Mouse (Mus musculus) right cerebral cortex, postnatal 14 days (tissue): Measurements from ENCODE around the gene Irf2bpl.
A peak's percentile ranks its signal among the peaks of the same experiment; 100 is the strongest.

Experiments
- DNase-seq: peaks from one replicate; pipeline ENCODE4 v3.0.0; 2022

The Irf2bpl gene

DNA sequence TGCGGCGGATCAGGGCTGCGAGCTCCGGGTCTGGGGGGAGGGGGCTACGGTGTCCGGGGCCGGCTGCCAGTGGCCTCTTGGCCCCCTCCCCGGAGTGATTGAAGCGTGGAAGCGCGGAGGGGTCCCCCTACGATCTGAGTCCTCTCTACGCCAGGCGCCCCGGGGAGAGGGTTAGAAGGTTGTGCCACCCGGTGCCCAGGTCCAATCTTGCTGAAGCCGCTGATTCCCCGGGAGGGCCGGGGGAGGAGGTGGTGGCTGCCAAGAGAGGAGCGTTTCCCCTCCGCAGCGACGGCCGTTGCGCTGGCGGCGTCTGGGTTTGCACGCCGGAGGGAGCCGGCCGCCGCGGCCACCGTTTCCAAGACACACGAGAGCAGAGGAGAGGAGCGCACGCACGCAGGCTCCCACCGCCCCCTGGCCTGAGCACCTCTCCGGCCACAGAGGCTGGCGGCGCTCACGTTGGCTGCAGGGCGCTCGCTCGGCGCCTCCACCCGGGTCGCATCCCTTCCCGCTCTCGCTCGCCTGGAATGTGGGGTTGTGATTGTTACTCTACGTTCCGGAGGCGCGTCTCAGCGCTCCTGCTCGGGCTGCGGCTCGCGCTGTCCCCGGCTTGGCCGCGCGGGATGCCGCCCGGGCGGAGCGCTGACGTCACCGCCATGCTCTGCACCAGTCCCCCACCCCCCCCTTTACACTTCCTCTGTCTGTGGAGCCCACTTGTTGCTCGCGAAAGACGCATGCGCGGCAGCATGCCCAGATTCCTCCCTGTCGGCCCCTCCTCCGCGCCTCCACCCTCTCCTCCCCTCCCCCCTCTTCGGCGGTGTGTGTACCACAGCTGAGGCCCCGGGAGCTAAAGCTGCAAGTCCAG, at the start of gene Irf2bpl:
TSS of gene Irf2bpl (minus strand) at position 602 of the 862 bp plus-strand sequence.
- DNase-seq, result peak; percentile 100

DNA sequence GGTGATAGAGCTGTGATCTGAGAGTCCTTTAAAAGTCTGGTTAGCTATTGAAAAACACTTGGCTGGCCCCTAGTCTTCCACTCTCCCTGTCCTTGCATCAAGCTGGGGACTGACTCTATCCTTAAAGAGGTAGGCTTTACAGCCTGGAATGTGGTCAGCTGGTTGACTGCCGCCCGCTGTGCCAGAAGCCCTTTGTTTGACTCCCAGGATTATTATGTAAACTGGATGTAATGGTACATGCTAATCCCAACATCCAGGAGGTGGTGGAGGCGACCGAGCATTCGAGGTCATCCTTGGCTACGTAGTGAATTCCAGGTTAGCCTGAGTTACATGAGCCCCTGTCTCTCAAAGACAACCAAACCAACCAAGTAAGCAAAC, 48.0 kb upstream of the Irf2bpl start:
- DNase-seq, result no peak

DNA sequence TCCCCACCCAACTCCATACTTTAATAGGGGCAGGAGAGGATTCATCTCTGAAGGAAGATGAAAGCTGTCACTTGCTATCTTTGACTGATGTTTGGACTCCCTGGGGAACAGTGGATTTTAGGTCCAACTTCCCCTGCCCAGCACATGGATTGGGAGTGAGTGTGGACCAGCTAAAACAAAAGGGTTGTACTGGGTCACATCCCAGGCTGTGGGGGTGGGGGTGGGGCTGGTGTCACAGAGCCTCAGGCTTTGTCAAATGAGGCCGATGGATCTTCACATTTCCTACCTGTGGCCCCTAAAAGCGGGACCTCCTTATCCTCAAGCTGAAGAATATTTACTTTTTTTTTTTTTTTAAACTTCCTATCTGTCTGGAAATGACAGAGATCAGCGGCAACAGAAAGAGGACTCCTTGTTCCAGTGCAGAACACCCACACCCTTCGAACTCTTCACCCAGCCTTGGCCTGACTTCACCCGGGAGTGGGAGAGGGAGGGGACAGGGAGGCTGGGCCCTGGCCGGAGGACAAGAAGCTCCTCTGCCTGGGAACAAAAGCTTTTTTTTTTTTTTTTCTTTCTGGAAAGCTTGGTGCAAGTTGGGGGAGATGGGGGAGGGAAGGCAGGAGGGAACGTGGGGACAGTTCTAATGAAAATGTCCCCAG, 47.4 kb upstream of the Irf2bpl start:
- DNase-seq, result no peak

DNA sequence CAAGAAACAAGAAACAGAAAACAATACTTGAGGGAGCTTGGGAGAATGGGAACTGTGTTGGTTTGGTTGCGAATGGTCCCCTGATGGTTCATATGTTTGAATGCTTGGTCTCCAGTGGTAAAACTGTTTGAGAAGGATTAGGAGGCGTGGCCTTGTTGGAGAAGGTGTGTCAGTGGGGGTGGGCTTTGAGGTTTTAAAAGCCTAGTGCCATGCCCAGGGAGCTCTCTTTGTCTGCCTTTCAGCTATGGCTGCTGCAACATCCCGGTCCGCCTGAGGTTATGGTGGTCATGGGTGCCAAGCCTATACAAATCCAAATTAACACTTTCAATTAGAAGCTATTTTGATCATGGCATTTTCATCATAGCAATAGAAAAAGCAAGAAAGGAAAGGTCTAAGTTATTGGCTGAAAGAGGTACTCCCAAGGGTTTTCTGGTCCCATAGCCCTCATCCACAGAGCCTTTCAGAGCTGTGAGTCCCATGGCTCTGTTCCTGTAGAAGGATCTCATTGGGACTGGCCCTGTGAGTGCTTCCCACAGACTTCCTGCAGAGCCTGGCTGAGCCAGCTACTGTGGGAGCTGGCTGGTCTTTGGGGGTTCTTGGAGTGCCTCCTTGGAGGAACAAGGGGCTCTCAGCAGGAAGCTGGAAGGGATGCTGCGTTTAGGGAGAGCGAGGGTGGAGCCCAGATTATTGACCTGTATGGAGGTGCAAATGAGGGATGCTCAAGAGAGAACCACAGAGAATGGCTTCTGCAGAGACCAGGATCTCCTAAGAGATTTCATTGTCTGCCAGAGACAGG, 46.5 kb upstream of the Irf2bpl start:
- no peak for DNase-seq

DNA sequence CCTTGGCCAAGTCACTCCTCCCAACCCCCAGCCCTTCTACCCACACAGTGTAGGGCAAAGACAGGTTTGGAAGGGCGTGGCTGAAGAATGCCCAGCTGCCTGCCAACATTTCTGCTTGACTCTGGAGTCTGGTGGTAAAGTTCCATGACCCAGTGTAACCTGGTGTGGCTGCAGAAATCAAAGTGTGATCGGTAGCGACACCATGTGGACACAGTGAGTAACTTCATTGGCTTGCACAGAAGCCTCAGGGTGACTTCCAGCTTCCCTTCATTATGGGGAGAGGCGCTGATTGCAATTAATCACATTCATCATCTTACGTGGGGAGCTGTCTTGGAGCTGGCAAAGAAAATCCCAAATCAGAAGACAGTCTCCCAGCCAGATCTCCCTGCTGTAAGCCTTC, 39.2 kb upstream of the Irf2bpl start:
- peak; percentile 62 for DNase-seq

DNA sequence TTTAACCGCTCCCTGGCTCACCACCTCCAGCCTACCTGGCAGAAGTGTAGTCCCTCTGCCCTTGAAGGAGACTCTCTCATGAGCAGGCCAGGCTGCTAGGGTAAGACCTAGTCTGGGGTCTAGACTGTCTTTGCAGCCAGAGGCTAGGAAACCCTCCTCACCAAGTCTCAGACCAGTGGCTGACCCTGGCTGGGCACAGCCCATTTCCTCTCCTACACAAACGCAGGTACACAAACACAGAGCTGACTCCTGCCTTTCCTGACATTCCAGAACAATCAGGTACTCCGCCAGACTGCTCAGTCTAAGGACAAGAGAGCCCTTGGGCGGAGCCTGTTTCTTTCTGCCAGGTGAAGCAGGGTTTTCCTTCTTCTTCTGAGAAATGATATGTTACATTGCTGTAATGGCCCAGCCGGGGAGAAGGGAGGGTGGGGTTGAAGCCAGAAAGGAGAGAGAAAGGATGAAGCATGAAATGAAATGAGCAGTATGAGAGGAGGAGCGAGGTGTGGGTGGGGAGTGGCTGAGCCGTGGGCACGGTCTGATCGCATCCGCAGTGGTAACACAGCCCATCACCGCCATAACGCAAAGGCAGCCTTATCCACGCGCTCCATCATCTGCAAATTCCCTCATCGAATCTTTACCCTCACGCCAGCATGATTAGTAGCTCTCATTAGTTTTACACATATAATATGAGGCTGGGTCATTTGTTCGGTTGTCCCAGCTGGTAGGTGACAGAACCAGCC, 34.6 kb upstream of the Irf2bpl start:
- no peak for DNase-seq

DNA sequence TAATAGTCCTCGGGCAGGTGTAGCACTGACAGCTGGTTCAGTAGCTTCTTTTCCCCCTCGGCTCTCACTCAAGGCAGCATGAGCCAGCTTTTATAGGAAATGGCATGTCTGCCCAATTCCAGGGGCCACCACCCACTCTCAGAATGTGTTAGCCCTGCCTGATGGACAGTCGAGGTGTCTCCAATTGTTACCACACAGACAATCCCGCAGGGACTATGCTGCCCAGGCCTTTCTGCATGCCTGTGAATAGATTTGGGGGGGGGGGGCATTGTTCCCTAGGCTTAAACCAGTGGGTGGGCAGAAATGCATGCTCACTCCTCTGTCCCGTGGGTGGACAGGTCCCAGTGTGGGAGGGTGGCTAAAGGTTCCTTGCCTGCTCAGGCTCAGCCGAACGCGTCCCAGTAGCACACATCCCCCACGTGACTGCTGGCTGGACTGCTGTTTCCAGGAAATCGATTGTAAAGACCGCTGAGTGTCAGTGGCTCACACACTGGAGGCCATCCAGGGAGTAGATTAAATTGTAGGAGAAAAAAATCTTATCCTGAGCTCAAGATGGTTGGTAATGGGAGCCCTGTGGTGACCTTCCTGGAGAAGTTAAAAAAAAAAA, 33.9 kb upstream of the Irf2bpl start:
- DNase-seq, result no peak

DNA sequence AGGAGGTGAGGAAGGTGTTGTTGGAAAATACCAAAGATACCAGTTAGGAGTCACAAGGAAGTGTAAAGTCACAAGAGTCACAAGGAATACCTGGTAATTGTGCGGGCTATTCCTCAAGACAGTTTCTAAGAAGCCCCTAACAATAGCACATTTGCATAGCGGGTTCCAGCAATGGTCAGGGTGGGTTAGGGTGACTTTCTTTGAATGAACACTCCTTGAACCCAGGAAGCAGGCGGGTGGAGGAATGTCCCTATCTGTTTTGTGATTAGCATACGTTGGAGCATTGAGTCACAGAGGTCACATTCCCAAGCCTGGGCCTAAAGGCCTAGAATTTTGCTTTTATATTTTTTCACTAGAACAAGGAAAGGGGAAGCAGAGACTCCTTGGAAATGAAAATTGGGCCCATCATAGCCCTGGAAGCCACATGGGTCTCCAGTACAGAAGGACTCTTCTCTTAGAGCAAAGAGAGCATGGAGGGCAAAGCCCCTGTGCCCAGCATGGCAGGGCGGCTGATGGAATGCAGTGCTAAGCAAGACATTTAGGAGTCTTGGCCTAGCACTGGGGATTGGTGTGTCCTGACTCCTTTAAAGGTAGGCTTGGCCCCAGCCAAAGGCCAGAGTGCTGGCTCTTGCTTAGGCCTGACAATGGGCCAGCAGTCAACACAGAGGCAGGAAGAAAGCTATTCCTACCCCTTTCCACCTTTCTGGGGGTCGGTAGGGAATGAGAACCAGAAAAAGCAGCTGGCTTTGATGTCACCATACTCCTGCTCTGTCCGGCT, 32.4 kb upstream of the Irf2bpl start:
- DNase-seq, result no peak

DNA sequence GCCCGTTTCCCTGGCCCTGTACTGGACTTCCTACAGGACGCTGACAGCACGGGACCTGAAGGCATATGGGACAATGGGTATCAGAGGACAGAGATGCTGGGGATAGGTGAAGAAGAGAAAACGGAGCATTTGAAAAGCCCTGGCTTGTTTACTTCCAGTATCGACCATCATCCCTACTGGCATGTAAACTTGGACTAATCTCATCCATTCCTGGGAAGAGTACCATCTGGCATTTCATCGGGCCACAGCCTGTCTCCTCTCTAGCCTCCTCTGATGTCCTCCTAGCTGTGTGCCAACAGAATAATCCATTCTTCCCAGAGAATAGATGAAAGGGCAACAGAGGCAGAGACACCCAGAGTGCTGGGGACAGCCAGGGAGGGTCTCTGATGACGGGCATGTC, 31.0 kb upstream of the Irf2bpl start:
- DNase-seq, result no peak

DNA sequence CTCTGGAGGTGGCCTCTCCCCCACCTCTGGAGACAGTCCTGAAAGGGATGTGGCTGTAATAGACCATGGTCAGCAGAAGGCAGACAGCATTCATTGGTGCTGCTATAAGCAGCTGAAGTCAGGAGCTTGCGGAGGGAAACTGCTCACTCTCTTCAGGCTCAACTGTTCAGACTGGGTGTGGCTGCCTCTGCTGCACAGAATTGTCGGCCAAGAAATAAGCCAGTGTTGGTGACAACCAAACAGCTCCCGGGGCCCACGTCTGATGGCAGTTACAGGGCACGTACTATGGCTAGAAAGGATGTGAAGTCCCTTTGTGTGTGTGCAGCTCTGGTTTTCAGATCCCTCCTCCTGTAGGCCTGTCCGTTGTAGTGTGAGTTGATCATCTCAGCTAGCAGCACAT, 30.2 kb upstream of the Irf2bpl start:
- DNase-seq, result no peak

DNA sequence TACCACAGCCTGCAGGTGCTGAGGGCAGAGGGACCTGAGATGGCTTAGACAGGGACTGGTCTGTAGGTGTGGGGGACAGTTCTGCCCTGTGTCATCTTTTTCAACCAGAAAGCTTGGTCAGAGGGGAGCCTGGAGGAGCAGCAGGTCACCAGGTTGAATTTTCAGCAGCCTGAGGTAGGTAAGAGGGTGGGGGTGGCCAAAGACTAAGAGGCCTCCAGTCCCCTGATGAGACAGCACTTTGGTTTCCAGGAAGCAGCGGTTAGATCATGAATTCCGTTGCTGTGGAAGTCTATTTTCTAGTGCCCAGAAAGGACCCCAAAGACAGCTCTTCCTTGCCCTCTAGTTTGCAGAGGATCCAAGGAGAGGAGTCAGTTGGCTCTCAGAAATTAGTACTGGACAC, 29.8 kb upstream of the Irf2bpl start:
- no peak for DNase-seq

DNA sequence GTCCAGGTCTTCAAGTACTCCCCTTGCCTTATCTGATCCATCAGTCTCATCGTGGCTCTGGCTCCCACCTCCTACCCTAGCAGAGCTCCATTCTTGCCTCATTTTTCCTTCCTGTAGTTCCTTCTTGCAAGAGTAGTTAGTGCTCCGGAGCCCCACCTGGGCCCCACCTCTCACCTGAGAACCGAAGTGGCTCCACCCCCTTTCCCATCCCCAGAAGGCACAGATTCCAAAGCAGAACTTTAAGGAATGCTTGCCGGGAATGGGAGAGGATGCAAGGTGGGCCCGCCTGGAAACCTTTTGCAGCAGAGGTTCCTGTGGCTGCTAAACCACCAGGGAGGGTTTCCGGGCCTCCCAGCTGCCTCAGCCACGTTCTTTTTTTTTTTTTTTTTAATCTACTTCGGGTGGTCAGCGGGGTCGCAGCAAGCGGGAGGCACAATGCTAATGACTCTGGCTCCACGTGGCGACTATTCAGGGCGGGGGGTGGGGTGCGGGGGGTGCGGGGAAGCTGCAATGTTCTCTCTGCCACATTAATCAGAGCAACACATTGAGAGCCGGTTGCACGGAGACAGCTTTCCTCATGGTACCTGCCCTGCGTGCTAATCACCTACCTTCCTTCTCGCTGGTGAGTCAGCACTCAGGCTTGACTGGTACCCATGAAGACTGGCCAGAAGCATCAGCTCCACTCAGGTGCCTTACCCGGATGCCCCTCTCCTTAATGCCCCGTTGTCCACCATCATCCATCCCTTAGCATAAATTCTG, 27.9 kb upstream of the Irf2bpl start:
- DNase-seq, result no peak

DNA sequence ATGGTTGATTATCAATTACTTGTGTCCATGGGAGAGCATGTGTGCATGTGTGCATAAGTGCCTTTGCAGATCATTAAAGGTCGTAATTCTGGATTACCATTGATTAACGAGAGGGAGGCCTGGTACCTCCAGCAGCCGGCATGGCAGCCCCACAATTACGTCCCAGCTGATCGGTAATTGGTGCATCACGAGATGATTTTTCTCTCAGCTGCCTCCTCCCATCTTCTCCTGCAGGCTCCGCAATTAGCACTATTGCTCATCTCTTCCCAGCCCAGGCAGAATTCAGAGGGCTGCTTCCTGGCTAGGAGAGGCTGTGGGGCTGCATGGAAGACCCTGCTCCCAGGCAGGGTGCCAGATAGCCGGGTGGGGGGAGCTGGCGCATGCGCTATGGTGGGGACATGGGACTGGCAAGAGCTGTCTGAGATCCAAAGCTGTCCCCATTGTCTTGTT, 26.9 kb upstream of the Irf2bpl start:
- peak; percentile 72 for DNase-seq

DNA sequence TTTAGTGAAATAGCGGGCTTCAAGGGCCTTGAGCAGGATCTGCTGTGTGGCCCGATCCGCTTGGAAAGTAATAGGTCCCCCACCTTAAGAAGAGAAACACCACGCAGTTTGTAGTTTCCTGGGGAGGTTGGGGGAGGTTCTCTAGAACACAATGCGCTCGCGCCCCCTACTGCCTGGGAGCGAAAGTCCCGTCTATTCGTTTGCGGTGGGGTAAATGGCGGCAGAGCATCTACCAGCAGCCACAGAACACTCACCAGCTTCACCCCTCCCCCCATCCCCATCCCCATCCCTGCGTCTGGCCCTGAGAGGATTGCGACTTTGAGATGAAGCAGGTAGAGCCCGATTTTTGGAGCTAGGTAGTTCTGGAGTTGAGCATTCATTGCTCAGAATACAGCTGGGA, 21.8 kb upstream of the Irf2bpl start:
- peak; percentile 84 for DNase-seq

DNA sequence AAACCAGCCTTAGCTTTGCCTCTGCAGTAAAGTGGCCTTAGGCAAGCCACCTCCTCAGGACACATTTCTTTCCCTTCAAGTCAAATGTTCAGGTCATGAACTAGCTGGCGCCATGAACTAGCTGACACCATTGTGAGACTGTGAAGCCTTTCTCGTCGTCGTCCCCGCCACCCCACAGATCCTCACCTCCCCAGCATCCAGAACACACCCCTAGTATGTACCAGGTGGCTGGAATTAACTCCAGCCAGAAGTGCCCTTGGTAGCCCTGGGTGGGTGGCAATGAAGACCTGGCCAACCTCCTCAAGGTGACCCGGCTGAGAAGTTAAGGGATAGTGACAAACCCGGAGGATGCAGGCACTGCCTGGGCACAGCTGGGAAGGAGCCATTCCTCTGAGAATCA, 21.3 kb upstream of the Irf2bpl start:
- no peak for DNase-seq

DNA sequence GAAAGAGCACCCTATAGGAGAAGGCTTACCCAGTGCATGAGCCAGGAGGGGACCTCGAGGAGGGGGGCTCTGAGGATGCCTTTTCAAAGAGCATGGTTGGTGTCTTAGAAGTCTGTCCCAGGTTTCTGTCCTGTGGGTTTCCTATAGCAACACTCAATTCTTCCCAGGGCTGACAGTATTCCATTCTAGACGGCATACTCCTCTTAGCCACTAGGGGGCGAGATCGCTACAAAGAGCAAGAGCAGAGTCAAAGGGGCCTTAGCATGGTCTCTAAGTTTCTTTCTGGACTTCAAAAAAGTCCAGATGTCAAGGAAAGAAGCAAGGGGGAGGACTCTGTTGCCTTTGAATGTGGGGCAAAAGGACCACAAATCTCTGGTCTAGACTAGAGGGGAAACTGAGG, 20.6 kb upstream of the Irf2bpl start:
- DNase-seq, result no peak

DNA sequence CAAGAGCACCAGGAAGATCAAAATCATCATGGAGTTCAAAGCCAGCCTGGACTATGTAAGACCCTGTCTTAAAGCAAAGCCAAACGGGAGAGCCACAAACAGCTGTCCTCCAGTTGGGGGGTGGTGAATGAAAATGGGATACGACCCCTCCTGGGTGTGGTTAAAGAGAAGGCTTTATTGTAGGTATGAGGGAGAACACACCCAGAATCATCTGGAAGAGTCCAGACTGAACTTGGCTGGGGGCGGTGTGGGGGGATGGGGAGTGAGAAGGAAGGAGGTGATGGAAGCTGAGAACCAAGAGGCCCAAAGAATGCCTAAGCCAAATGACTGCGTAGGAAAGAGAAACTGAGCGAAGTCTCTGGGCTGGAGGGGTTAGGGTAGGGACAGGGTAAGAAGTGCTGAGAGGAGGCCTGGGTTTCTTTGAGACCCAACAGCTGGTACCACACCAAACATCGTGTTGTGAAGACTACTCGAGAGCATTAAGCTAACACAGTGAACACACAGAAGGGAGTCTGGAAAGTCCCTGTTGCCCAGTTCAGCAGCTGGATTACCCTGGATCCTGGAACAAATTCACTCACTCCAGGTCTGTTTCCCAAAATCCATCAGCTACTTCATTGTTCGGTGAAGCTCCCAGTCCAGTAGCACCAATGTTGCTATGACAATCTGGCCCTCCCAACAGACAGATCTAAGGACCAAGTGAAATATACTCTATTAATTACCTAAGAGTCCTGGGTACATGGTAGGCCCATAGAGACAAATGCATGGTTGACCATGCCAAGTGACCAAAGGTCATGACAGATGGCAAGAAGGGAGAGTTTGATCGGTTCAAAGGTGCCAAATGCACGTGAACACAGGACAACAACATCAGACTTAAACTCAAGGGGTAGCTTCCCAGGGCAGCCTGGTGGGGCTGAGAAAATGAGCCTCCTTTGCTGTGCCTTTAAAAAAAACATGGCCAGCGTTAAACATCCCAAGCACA, 19.5 kb upstream of the Irf2bpl start:
- DNase-seq, result no peak

DNA sequence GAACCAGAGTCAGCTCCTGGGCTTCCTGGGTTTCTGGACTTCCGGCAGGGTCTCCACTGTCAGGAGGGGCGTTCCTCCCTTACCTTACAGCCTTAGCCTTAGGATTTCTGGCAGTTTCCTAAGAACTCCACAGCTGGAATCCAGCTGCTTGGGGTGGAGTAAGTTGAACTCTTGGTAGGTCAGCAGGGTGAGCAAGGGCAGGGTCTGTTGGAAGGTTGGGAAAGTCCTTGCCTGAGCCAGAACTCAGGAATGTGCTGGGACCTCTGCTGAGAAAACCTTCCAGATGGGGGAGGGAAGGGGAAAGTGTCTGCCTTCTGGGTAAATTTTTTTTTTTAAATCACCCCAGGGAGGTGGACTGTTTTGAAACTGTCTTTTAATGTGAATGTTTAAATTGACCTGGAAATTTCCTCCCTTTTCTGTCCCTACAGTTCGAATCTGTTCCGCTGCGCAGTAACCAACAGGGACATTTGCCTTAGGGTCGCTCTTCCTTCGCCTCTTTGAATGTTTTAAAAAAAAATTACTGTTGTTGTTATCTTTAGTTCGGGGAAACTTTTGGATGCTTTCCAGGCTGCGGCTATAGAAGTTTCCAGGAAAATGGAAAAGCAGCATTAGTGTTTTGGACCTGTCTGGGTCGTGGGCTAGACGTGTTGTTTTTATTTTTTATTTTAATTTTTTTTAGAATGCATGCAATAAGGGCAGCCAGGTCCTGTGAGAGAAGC, 15.0 kb upstream of the Irf2bpl start:
- DNase-seq, result no peak

DNA sequence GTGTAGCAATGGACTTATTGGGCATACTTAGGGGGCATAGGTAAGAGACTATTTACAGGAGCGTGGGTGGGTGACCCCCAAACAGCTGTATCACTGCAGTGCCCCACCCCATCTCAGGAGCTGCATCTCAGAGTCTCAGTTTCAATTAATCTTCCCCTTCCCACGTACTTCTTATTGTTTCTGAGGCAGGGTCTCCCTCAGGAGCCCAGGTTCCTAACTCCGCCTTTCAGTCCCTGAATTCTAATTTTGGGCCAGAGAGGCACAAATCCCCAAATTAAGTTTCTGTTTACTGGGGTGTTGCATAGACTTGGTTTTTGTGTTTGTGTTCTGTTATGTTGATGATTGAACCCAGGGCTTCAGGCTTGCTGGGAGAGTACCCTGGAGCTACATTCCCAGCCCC, 13.8 kb upstream of the Irf2bpl start:
- no peak for DNase-seq
